Mouse (Mus musculus): ENCODE measurements around the gene Kif4.

DNA sequence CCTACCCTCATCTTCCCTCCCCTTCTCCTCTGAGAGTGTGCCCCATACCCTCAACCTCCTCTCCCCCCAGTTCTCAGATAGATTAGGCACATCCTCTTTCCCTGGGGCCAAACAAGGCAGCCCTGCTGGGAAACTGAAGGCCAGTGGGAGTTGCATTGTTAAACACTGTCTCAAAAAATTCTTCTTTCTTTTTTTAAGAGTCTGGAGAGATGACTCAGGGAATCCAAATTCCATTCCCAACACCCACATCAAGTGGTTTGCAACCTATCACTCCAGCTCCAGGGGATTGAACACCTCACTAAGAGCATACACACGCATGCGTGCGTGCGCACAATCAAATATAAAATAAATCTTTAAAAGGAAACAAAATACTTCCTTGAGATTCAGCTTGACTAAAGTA lies 71.2 kb downstream of the Kif4 start:
- TF ChIP-seq GATA1 (IDR thresholded peaks at IDR 0.05; ENCODE audit: low read length) (no peak), TAL1 (IDR thresholded peaks at IDR 0.05; ENCODE audit: low read length) (no peak)

Measured in erythroblast, embryonic 14.5 days (primary cell).